Comparison of ENCODE assay signal across 8 mouse cellular contexts in the genomic region with DNA sequence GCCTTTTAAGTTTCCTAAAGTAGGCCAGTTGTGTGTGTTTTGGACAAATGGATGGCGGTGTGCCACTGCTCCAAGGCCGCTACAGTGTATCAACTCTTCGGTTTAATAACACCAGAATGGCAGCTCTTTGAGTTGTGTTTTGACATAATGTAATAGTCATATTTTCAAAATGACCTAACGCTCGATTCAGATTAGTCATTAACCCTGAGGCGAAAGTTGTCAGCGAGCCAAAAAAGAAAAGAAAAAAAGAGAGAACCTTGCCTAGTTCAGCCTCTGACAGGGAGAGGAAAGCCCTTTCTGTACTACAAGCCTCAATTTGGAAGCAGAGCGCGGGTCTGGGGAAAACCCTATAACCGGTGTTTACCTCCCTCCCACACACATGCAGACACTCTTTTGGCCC. TPM values are rescaled to one million over a fixed set of nuclear protein-coding genes. Genes with fewer than 3 reads are reported as not detected.
DNase-seq lines count a peak whose midpoint lies in the region; ATAC-seq and TF ChIP-seq lines count a peak whose summit lies in the region.

No protein-coding gene starts in this region.

- no peaks in the 10 kb centered on the region for H3K27me3 ChIP-seq in kidney, adult 2 months (replicated peaks; ENCODE audit: control insufficient read depth, insufficient read depth, low read length)
- H3K27me3 ChIP-seq in intestine, embryonic 15.5 days (replicated peaks): no peaks in the 10 kb centered on the region
- no peaks in the 10 kb centered on the region for H3K27me3 ChIP-seq in megakaryocyte, embryonic 14.5 days (replicated peaks)

- H3K9me3 ChIP-seq in ES-E14 (ENCODE audit: control insufficient read depth, insufficient read depth, low read depth, low read length): no peaks in the 10 kb centered on the region
- no peaks in the 10 kb centered on the region for H3K9me3 ChIP-seq in intestine, embryonic 15.5 days
- no peaks in the 10 kb centered on the region for H3K9me3 ChIP-seq in megakaryocyte, embryonic 14.5 days

- in situ Hi-C loops in ES-E14 (cut with MboI; ENCODE audit: low sequenced_read_pairs in 2 of 2, unreplicated experiment in 2 of 2): no loop called here

- peak overlapping the region; percentile 72 for H3K27ac ChIP-seq in kidney, adult 2 months (ENCODE audit: insufficient read depth, low read depth, low read length)
- H3K27ac ChIP-seq in ES-E14 (ENCODE audit: insufficient read depth, low read depth, low read length, poor library complexity, severe bottlenecking): no peak overlapping the region
- H3K27ac ChIP-seq in intestine, embryonic 15.5 days: peak overlapping the region; percentile 92

- TF ChIP-seq POLR2A in kidney, adult 2 months (IDR thresholded peaks at IDR 0.05; ENCODE audit: low read depth, low read length): no peak

- peak overlapping the region; percentile 82 for H3K4me3 ChIP-seq in kidney, adult 2 months (ENCODE audit: insufficient read depth, low read depth, low read length)
- H3K4me3 ChIP-seq in ES-E14 (ENCODE audit: insufficient read depth in 1 of 2, low read depth in 1 of 2, low read length in 2 of 2, poor library complexity in 1 of 2, severe bottlenecking in 1 of 2): peak overlapping the region; percentile 60 to 72
- H3K4me3 ChIP-seq in intestine, embryonic 15.5 days (replicated peaks): peak overlapping the region; percentile 85
- peak overlapping the region; percentile 94 for H3K4me3 ChIP-seq in megakaryocyte, embryonic 14.5 days (replicated peaks)

- WGBS in kidney, adult 2 months: 1% methylated on average over 10 of the region's 10 CpGs
- 5% methylated on average over 10 of the region's 10 CpGs for WGBS in intestine, embryonic 15.5 days

- peak; percentile 55 for ATAC-seq in intestine, embryonic 15.5 days

- peak overlapping the region; percentile 88 for H3K4me2 ChIP-seq in intestine, embryonic 15.5 days (replicated peaks)

- no peak for TF ChIP-seq CTCF in kidney, adult 2 months (conservative IDR thresholded peaks at IDR 0.05; ENCODE audit: insufficient read depth, insufficient read length, low read depth, low read length)

- no peaks in the 10 kb centered on the region for H3K36me3 ChIP-seq in kidney, adult 2 months (ENCODE audit: control insufficient read depth, insufficient read depth, low read length)
- 0 out of 2 replicates have a peak, but pooled peaks cover 2% of the 10 kb centered on the region for H3K36me3 ChIP-seq in ES-E14 (ENCODE audit: control insufficient read depth, insufficient read depth, low read length, poor library complexity, severe bottlenecking)
- H3K36me3 ChIP-seq in intestine, embryonic 15.5 days: no peaks in the 10 kb centered on the region
- peaks cover 23% of the 10 kb centered on the region for H3K36me3 ChIP-seq in megakaryocyte, embryonic 14.5 days (replicated peaks; ENCODE audit: low read length)

- DNase-seq in kidney, adult 2 months: peak; percentile 93
- no peak for DNase-seq in kidney, adult 11 months
- DNase-seq in ES-E14 (ENCODE audit: low read depth, low spot score): no peak
- peak; percentile 66 for DNase-seq in fibroblast of lung, adult 2 months (ENCODE audit: low read depth)
- no peak for DNase-seq in right cerebral cortex, postnatal 36 days (ENCODE audit: low spot score in 2 of 2)
- no peak for DNase-seq in embryo, embryonic 9.5 days (ENCODE audit: extremely low spot score)

- peak overlapping the region; percentile 61 for H3K9ac ChIP-seq in ES-E14 (ENCODE audit: insufficient read depth, low read depth, low read length, poor library complexity, severe bottlenecking)
- peak overlapping the region; percentile 90 for H3K9ac ChIP-seq in intestine, embryonic 15.5 days

- H3K4me1 ChIP-seq in kidney, adult 2 months (ENCODE audit: control insufficient read depth, insufficient read depth, low read length): peaks cover 21% of the 10 kb centered on the region
- H3K4me1 ChIP-seq in ES-E14 (ENCODE audit: control insufficient read depth in 2 of 2, insufficient read depth in 2 of 2, low read length in 2 of 2, poor library complexity in 1 of 2): no peaks in the 10 kb centered on the region; a peak in 1 of 4 replicates
- peaks cover 21% of the 10 kb centered on the region for H3K4me1 ChIP-seq in intestine, embryonic 15.5 days (replicated peaks)
- H3K4me1 ChIP-seq in megakaryocyte, embryonic 14.5 days: peaks cover 46% of the 10 kb centered on the region

TF ChIP-seq in ES-E14, 5 proteins besides CTCF, POLR2A, EP300 and RAD21:
- no peak for TF ChIP-seq MAFK (IDR thresholded peaks at IDR 0.05; ENCODE audit: insufficient read depth, low read depth, low read length)
- TF ChIP-seq ZC3H11A (IDR thresholded peaks at IDR 0.05; ENCODE audit: borderline replicate concordance, low read depth, low read length): no peak
- no peak for TF ChIP-seq HCFC1 (IDR thresholded peaks at IDR 0.05; ENCODE audit: borderline replicate concordance, insufficient read depth, low read length)
- TF ChIP-seq CHD2 (IDR thresholded peaks at IDR 0.05; ENCODE audit: low read depth, low read length): no peak
- no peak for TF ChIP-seq ZNF384 (IDR thresholded peaks at IDR 0.05; ENCODE audit: low read depth, low read length)

RNA-seq across cellular contexts. Expression of a gene that starts 0.5 kb away (rescaled TPM):
- polyA plus RNA-seq in kidney, adult 2 months (2012; rRNA removed): 10.5 and 11.8 TPM in 2 replicates
- total RNA-seq in ES-E14 (2012; rRNA removed): 4.5 and 5.4 TPM in 2 replicates
- polyA plus RNA-seq in intestine, embryonic 15.5 days (2015; fragmentation: Nextera tagmentation; extraction: Ambion mirVana): 12.6 and 13.6 TPM in 2 replicates
- 10.9 and 14.8 TPM in 2 replicates for polyA plus RNA-seq in megakaryocyte, embryonic 14.5 days (2012; ENCODE audit: insufficient read depth, low replicate concordance)

Comparison
In these comparisons a context has a peak if more than half of its experiments do, and no peak if none do; other contexts are left out.
1. DNase-seq: peak in kidney, adult 2 months (single experiment) and fibroblast of lung, adult 2 months (single experiment); none in kidney, adult 11 months (single experiment), ES-E14 (single experiment), right cerebral cortex, postnatal 36 days (0 of 2) and embryo, embryonic 9.5 days (single experiment).
2. Peak in every context shown above with its lines, with median percentiles within 50 percentile points of each other: H3K4me3 ChIP-seq.